Mouse (Mus musculus) v-Abl transformed pro-B cells (cell line): ENCODE measurements around the gene Gramd1b.

ENCODE experiments used
- in situ Hi-C, 2 experiments: fragments of 400-800 bp; cut with MboI; formaldehyde crosslinking; loops; one replicate each; pipeline ENCODE4 v1.15.1; 2025; ENCODE audit not compliant: unreplicated experiment in 2 of 2

Gene Gramd1b

GRCm38 (mm10) chr9:40376711-40377410 is 154.3 kb downstream of the Gramd1b start:
- in situ Hi-C loops: no loop called here

- in situ Hi-C loops: no loop called here
Observed at GRCm38 (mm10) chr9:40376139-40376541, 155.0 kb downstream of the Gramd1b start.

GRCm38 (mm10) chr9:40375518-40375917 is 155.7 kb downstream of the Gramd1b start:
- in situ Hi-C loops: no loop called here

GRCm38 (mm10) chr9:40374992-40375391 is 156.2 kb downstream of the Gramd1b start:
- in situ Hi-C loops: no loop called here

- in situ Hi-C loops: no loop called here
Observed at GRCm38 (mm10) chr9:40374533-40374971, 156.6 kb downstream of the Gramd1b start.

- in situ Hi-C loops: no loop called here
Observed at GRCm38 (mm10) chr9:40374052-40374451, 157.1 kb downstream of the Gramd1b start.

- in situ Hi-C loops: no loop called here
Observed at GRCm38 (mm10) chr9:40370151-40370550, 161.0 kb downstream of the Gramd1b start.

GRCm38 (mm10) chr9:40366795-40367194 is 164.4 kb downstream of the Gramd1b start:
- in situ Hi-C loops: no loop called here

- in situ Hi-C loops: no loop called here
Observed at GRCm38 (mm10) chr9:40364312-40364711, 166.9 kb downstream of the Gramd1b start.

- in situ Hi-C loops: no loop called here
Observed at GRCm38 (mm10) chr9:40361970-40362369, 169.2 kb downstream of the Gramd1b start.

GRCm38 (mm10) chr9:40358408-40358896 is 172.7 kb downstream of the Gramd1b start:
- in situ Hi-C loops: no loop called here

- in situ Hi-C loops: no loop called here
Observed at GRCm38 (mm10) chr9:40356768-40357446, 174.3 kb downstream of the Gramd1b start.

GRCm38 (mm10) chr9:40356368-40356767 is 174.8 kb downstream of the Gramd1b start:
- in situ Hi-C loops: no loop called here

- in situ Hi-C loops: no loop called here
Observed at GRCm38 (mm10) chr9:40355406-40355805, 175.8 kb downstream of the Gramd1b start.

GRCm38 (mm10) chr9:40353596-40353995 is 177.6 kb downstream of the Gramd1b start:
- in situ Hi-C loops: no loop called here

- in situ Hi-C loops: no loop called here
Observed at GRCm38 (mm10) chr9:40350640-40351039, 180.5 kb downstream of the Gramd1b start.

- in situ Hi-C loops: no loop called here
Observed at GRCm38 (mm10) chr9:40350052-40350451, 181.1 kb downstream of the Gramd1b start.

GRCm38 (mm10) chr9:40349554-40349953 is 181.6 kb downstream of the Gramd1b start:
- in situ Hi-C loops: loop anchor here in 1 of 2 experiments (25.0 kb wide), 1 partner anchor 437 kb away; the partner anchor contains the start of gene Olfr229

- in situ Hi-C loops: loop anchor here in 1 of 2 experiments (25.0 kb wide), 1 partner anchor 436 kb away; the partner anchor contains the start of gene Olfr229
Observed at GRCm38 (mm10) chr9:40348714-40349233, 182.4 kb downstream of the Gramd1b start.

- in situ Hi-C loops: loop anchor here in 1 of 2 experiments (25.0 kb wide), 1 partner anchor 434 kb away; the partner anchor contains the start of gene Olfr229
Observed at GRCm38 (mm10) chr9:40346232-40346984, 184.8 kb downstream of the Gramd1b start.
